Mouse (Mus musculus) monocyte, adult 2 months (primary cell): ENCODE results near the gene Kifc1.
A peak's percentile ranks its signal among the peaks of the same experiment; 100 is the strongest.
"Not testable (repeated sequence)": the region's sequence is repeated elsewhere in the genome, so short reads cannot be mapped to it uniquely, and the experiment has no call there.

Experiments used
- DNase-seq, 2 experiments: peaks; one replicate each; pipeline ENCODE4 v3.0.0; 2022; ENCODE audit warnings: low spot score in 2 of 2, low read depth in 1 of 2

Kifc1 gene

DNA sequence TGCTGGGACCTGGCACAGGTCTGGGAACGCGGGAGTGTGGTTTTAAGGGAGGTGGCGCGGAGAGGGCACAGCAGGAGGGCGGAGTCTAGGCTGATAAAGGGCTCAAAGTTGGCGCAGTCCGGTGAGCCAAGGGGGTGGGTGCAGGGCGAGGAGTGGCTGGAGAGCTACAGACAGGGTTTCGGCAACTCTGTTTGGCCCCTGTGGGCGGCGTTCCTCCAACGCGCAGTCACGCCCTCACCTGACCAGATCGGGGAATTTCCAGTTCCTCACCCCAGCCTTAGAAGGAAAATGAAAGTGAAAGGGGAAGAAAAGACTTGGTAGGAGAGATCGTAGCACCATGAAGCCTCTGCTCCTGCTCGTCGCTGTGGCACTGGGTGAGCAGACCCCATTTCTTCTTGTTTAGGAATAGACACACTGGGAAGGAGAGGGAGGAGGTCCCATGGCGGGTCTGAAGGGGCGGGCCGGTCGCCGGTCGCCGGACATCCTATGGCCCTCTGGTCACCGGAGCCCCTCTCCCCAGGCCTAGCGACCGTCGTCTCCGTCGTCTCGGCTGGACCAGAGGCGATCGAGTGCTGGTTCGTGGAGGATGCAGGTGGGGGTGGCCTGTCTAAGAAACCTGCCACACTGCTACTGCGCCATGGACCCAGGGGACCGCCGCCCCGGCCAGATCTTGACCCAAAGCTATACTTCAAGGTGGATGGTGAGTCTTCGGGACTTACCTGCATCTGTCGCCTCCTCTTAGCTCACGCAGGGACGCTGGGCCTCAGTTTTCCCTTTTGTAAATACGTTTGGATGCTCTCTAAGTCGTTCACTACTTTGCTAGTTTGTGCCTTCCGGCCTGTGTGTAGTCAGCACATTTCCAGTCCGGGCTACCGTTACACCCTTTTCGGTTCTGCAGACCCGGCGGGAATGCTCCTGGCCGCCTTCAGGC lies 29.2 kb upstream of the Kifc1 start:
- peak; percentile 70 to 80 for DNase-seq

- no peak for DNase-seq
Observed at GRCm38 (mm10) chr17:33918293-33919203, 28.1 kb upstream of the Kifc1 start.

GRCm38 (mm10) chr17:33917656-33918292 lies 27.3 kb upstream of the Kifc1 start:
- no peak for DNase-seq

GRCm38 (mm10) chr17:33916847-33917655 lies 26.6 kb upstream of the Kifc1 start:
- DNase-seq = no peak

DNA sequence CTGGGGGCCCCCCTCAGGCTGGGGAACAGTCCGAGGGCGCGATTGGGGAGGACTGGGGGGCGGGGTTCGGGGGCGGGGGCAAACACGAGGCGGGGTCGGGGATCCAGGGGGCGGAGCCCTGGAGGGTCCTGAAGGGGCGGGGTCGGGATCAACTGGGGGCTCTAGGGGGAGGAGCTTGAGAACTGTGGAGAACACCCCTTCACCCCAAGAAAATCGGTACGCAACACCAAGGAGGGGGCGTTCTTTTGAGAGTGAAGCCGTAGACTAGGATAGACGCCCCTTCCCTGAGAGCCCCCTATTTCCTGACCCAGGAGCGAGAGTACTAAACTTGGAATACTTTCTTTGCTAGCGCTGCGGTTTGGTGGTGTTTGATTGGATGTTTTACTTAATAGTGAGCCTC lies 25.8 kb upstream of the Kifc1 start:
- no peak for DNase-seq

GRCm38 (mm10) chr17:33915671-33916250 lies 25.3 kb upstream of the Kifc1 start, which contains the start of the genes Tapbp and Zbtb22:
Gene Tapbp (plus strand): TSS chr17:33915899.
Gene Zbtb22 (plus strand): TSS chr17:33915904.
- DNase-seq = peak; percentile 89 to 94

DNA sequence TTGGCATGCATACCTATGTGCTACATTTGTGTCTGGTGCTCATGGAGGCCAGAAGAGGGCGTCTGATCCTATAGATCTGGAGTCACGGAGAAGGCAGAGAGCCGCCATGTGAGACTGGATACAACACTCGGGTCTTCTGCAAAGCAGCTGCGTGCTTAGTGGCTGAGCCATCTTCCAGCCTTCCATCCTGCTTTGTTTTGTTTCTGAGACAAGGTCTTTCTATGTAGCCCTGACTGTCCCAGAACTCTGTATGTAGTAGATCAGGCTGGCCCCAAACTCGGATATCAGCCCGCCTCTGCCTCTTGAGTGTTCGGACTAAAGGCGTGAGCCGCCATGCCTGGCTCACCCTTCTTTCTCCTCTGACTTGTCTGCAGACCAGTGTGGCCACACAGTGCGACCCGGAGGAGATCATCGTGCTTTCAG lies 24.5 kb upstream of the Kifc1 start:
- DNase-seq = no peak

GRCm38 (mm10) chr17:33913905-33914304 lies 23.4 kb upstream of the Kifc1 start:
- no peak for DNase-seq

DNA sequence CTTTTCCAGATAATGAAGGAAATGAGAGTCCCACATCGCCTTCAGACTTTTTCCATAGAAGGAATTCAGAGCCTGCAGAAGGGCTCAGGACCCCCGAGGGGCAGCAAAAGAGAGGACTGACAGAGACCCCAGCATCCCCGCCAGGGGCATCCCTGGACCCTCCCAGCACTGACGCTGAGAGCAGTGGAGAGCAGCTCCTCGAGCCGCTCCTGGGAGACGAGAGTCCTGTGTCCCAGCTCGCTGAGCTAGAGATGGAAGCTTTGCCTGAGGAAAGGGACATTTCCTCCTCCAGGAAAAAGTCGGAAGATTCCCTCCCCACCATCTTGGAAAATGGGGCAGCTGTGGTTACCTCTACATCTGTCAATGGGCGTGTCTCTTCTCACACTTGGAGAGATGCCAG lies 22.8 kb upstream of the Kifc1 start:
- no peak for DNase-seq

- DNase-seq = no peak
Observed at GRCm38 (mm10) chr17:33911813-33912414, 21.5 kb upstream of the Kifc1 start.

DNA sequence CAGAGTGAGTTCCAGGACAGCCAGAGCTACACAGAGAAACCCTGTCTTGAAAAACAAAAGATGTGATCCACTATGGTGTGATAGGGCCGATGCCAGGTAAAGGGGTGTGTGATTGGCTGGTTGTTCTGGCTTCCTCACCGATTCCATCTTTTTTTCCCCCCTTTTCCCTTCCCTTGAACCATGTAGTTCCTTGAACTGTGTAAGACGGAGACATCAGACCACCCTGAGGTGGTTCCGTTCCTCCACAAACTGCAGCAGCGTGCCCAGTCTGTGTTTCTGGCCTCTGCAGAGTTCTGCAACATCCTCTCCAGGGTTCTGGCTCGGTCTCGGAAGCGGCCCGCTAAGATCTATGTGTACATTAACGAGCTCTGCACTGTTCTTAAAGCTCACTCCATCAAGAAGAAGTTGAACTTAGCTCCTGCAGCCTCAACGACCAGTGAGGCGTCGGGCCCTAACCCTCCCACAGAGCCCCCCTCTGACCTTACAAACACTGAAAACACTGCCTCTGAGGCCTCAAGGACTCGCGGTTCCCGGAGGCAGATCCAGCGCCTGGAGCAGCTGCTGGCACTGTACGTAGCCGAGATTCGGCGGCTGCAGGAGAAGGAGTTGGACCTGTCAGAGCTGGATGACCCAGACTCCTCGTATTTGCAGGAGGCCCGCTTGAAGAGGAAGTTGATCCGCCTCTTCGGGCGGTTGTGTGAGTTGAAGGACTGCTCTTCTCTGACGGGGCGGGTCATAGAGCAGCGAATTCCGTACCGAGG lies 20.8 kb upstream of the Kifc1 start:
- DNase-seq = no peak

- no peak for DNase-seq
Observed at GRCm38 (mm10) chr17:33910346-33911051, 20.0 kb upstream of the Kifc1 start.

- DNase-seq = peak in 1 of 2 experiments; percentile 53
Observed at GRCm38 (mm10) chr17:33909869-33910250, 19.4 kb upstream of the Kifc1 start.

DNA sequence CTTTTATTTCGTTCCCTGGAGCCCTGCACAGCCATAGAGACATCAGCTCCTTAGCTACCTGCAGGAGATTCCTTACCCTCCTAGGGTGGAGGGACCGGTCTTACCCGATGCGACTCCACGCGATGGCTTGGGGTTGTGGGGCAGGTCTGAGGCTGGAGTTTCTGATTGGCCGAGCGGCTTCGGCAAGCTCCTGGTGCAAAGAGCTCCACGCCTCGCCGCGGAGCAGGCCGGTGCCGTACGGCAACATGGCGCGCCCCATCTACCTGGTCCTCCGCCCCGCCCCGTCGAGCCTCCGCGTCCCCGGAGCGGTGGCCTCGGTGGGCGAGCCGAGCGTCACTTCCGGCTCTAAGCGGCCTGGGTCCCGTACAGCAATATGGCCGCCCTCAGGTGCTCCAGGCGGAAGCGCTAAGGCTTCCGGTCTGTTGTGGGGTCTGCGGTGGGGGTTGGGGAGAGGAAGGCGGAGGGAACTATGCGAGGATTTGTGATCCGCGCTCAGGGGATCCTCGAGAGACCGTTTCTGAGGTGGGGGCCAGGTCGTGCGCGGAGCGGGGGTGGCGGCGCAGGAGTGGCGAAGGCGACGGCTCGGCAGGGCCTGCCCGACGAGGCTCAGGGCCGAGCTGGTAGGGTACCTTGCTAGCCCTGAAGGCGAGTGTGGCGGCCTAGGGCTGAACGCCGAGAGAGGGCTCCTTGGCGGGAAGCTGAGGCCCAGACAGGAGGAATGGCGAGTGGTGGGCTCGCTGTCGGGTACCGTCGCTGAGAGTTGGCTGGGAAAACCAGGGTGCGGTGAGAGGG lies 18.8 kb upstream of the Kifc1 start, which contains the start of gene Daxx:
Daxx (plus strand) TSS at position 338 of the 792 bp plus-strand sequence.
- DNase-seq = peak; percentile 92 to 96

GRCm38 (mm10) chr17:33908331-33909076 lies 18.0 kb upstream of the Kifc1 start:
- no peak for DNase-seq

DNA sequence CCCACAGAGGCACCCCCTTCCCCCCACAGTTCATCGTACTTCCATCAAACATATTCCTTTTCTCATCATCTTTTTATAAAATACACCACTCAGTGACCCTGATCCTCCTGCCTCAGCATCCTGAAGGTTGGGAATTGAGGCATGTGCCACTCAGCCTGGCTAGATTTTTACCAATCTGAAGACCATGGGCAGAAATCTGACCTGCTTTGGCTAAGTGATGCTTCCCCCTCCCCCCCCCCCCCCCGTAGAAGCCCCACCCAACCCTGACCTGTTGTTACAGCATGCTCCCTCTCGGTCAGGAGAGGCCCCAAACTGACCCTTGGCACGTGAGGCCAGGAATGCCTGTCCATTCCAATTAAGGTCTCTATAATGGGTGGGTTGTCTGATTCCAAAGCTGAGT lies 14.4 kb upstream of the Kifc1 start, which contains the start of gene Platr17:
Platr17 (plus strand) TSS at position 301 of the 400 bp plus-strand sequence.
- not testable (repeated sequence) for DNase-seq
